Mouse (Mus musculus) midbrain, embryonic 12.5 days (tissue): ENCODE data around the gene Lrrfip2. TPM values are rescaled to one million over a fixed set of nuclear protein-coding genes. Genes with fewer than 3 reads are reported as not detected.

Source experiments
- ATAC-seq: fragments of 200-750 bp; cut with Nextera tagmentation; 2 replicates; pipeline ENCODE4 v1.8.0; 2017; ENCODE audit warnings: low read depth, moderate TSS enrichment, moderate library complexity; ENCODE audit not compliant: low FRiP score
- H3K27ac ChIP-seq: fragments of 300-500 bp; sonication (generic); replicated peaks from 2 replicates; pipeline ENCODE4 v1.5.1; 2016; ENCODE audit warnings: mild to moderate bottlenecking
- H3K27me3 ChIP-seq: fragments of 300-500 bp; sonication (generic); 2 replicates; pipeline ENCODE4 v1.6.1; 2016; ENCODE audit warnings: mild to moderate bottlenecking
- H3K36me3 ChIP-seq: fragments of 300-500 bp; sonication (generic); 2 replicates; pipeline ENCODE4 v1.6.1; 2016
- H3K4me1 ChIP-seq: fragments of 300-500 bp; sonication (generic); 2 replicates; pipeline ENCODE4 v1.6.1; 2016
- H3K4me2 ChIP-seq: fragments of 300-500 bp; sonication (generic); replicated peaks from 2 replicates; pipeline ENCODE4 v1.6.1; 2016; ENCODE audit warnings: mild to moderate bottlenecking, moderate library complexity
- H3K4me3 ChIP-seq: fragments of 300-500 bp; sonication (generic); 2 replicates; pipeline ENCODE4 v1.5.1; 2016; ENCODE audit warnings: mild to moderate bottlenecking
- H3K9ac ChIP-seq: fragments of 300-500 bp; sonication (generic); replicated peaks from 2 replicates; pipeline ENCODE4 v1.6.1; 2016; ENCODE audit warnings: mild to moderate bottlenecking, moderate library complexity
- H3K9me3 ChIP-seq: fragments of 300-500 bp; sonication (generic); 2 replicates; pipeline ENCODE4 v1.6.1; 2016; ENCODE audit warnings: mild to moderate bottlenecking
- WGBS: fragments of 180-500 bp; shearing (Covaris S2); methylation state at CpG from one replicate; pipeline ENCODE4 v1.1.7; 2016; 5-methylcytosine and 5-hydroxymethylcytosine counted together
- polyA plus RNA-seq: library from polyadenylated mRNA; unstranded; fragments of >200 nt; fragmentation: Nextera tagmentation; extraction: Ambion mirVana; gene quantifications from 2 replicates; pipeline ENCODE4 v1.2.1, GENCODE M21; 2016

Lrrfip2 gene
- polyA plus RNA-seq, 1 experiment from 2014 or later: 50.5 TPM

DNA sequence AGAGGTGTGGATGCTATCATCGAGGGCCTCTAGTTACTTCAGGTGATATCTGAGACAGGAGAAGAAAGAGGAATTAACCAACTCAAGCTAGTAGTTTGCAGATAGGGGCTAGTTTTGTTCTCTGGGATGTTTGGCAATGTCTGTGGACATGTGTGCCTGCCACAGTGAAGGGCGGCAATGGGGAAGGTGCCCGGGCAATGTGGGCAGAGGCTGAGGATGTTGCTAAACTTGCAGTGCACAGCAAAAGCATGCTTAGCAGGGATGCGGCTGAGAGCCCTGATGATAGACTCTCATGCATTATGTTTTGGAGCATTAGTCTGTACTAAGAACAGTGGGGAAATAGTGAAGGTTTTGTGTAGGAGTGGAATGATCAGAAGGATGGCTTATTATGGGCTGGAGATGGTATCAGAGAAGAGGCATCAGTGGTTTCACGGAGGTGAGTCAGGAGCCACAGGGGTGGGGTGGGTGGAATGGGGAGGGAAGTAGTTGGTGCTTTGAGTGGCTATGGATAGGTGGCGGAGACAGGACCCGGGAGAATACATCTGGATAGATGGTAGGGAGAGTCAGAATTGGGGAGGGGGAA lies 28.9 kb downstream of the Lrrfip2 start:
- Histone ChIP-seq H3K9ac (no peak overlapping the region), H3K4me3 (no peak overlapping the region), H3K27ac (no peak overlapping the region), H3K36me3 (no peaks in the 10 kb centered on the region), H3K4me1 (no peaks in the 10 kb centered on the region), H3K9me3 (no peaks in the 10 kb centered on the region), H3K27me3 (no peaks in the 10 kb centered on the region), H3K4me2 (no peak overlapping the region)
- ATAC-seq: no peak
- WGBS: 90% methylated on average over 7 of the region's 7 CpGs

DNA sequence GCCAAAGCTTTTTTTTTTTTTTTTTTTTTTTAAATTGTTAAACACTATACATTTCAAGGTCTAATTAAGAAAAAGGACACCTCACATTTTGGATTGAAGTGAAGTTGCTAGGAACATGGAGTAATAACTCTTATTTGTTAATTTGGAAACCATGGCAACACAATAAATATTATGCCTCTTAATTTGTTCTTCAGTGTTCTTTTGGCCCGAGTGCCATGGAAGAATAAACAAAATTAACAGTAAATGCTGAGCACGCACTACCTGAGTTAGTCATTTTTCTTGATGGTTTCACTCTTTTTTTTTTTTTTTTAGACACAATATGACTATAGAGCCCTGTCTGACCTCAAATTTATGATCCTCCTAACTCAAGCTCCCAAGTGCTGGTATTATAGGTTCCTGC lies 30.6 kb downstream of the Lrrfip2 start:
- Histone ChIP-seq H3K27ac (no peak overlapping the region), H3K36me3 (no peaks in the 10 kb centered on the region), H3K4me1 (no peaks in the 10 kb centered on the region), H3K9me3 (no peaks in the 10 kb centered on the region), H3K27me3 (no peaks in the 10 kb centered on the region), H3K9ac (no peak overlapping the region), H3K4me3 (no peak overlapping the region), H3K4me2 (no peak overlapping the region)
- no peak for ATAC-seq
- WGBS: 86% methylated on average over 2 of the region's 2 CpGs

DNA sequence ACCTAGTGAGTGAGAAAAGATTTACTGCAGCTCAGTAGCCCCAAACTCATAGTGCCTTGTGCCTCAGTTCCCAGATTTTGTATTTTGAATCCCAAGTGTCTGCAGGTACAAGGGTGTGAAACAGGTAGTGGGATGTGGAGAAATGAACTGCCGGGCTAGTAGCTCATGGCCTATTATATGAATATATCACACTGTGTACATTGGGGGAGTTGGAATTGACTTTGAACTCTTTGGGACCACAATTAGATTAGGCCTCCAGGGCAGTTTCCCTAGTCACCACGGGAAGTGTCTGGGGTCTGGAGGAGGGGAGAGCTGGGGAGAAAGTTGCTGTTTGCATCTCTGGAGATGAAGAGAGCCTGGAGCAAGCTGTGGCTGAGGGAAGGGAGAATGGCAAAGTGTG lies 31.0 kb downstream of the Lrrfip2 start:
- no peak for ATAC-seq
- no peaks in the 10 kb centered on the region for H3K36me3 ChIP-seq
- no peak overlapping the region for H3K4me3 ChIP-seq
- no peaks in the 10 kb centered on the region for H3K9me3 ChIP-seq
- H3K27me3 ChIP-seq: no peaks in the 10 kb centered on the region
- no peak overlapping the region for H3K27ac ChIP-seq
- H3K9ac ChIP-seq: no peak overlapping the region
- 82% methylated on average over 2 of the region's 2 CpGs for WGBS
- no peaks in the 10 kb centered on the region for H3K4me1 ChIP-seq
- no peak overlapping the region for H3K4me2 ChIP-seq

DNA sequence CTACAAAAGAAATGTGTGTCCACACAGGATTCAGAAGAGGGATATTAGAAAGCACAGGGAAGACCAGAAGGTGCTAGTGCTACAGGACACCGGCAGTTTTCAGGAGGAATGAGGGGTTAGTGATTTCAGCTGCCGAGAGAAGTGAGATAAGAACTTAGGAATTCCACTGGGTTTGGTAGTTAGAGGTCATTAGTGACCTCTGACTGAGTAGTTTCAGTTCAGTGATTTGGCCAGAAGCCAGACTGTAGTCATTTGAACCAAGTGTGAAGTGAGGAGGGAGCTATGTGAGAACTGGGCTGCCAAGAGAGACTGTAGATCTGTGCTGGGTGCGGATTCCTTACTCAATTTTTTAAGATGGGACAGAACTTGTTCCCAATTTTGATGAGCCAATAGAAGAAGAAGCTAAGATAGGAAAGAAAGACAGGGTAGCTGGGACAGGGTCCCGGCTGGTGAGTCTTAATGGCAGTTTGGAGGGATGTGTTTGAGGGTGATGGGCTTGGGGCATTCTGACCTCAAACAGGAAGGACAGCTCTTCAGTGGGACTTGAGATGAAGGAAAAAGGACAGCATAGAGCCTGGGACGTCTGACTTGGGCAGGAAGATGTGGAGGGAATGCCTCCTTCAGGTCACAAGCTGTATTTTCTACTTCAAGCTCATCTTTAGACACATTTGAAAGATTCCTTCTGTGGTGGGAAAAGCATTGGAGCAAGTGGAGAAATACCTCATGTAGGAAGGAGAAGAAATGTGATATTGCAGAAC lies 32.0 kb downstream of the Lrrfip2 start:
- Histone ChIP-seq H3K9me3 (no peaks in the 10 kb centered on the region), H3K4me2 (no peak overlapping the region), H3K4me3 (no peak overlapping the region), H3K4me1 (no peaks in the 10 kb centered on the region), H3K36me3 (no peaks in the 10 kb centered on the region), H3K9ac (no peak overlapping the region), H3K27ac (no peak overlapping the region), H3K27me3 (no peaks in the 10 kb centered on the region)
- 82% methylated on average over 5 of the region's 5 CpGs for WGBS
- no peak for ATAC-seq

DNA sequence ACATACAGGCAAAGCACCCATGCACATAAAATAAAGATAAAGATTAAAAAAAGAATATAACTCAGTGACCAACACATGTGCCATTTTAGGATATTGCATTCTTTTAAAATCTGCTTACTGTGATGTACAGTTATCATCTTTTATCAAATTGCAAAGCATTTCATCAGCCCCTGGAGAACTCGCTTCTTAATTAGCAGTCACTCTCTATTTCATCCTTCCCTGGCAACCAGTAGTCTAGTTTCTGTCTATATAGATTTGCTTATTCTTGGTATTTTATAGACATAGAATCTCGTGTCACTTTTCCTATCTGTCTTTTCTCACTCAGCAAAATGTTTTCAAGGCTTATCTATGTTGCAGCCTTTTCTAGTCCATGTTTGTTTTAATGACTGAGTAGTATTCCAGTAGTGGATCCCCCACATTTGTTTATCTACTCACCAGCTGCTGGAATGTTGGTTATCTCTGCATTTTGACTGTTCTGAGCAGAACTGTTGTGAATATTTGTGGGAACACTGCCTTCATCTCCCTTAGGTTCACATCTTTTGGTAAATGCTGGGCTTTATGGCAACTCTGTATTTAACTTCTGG lies 35.0 kb downstream of the Lrrfip2 start:
- ATAC-seq: no peak
- H3K4me1 ChIP-seq: no peaks in the 10 kb centered on the region
- no peak overlapping the region for H3K4me2 ChIP-seq
- no peaks in the 10 kb centered on the region for H3K36me3 ChIP-seq
- WGBS: 92% methylated on average over 2 of the region's 2 CpGs
- no peak overlapping the region for H3K4me3 ChIP-seq
- H3K27me3 ChIP-seq: no peaks in the 10 kb centered on the region
- H3K27ac ChIP-seq: no peak overlapping the region
- H3K9me3 ChIP-seq: no peaks in the 10 kb centered on the region
- no peak overlapping the region for H3K9ac ChIP-seq

DNA sequence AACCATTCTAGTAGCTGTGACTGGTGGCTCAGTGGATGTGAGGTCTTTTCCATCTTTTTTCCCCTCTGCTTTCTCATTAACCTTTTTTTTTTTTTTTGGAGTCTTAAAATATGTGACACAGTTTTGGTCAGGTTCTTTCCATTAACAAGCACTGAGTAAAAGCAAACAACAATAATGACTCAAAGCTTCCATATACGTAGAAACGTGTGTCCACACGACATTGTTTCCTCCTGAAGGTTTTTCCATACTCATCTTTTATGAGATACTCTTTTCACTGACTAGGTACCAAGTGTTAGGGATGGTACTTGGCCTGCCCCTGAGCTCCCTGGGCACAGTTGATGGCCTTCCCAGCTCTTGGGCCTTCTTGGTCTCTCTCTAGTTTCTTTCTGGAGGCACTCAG lies 35.6 kb downstream of the Lrrfip2 start:
- no peak overlapping the region for H3K4me3 ChIP-seq
- no peaks in the 10 kb centered on the region for H3K27me3 ChIP-seq
- 98% methylated on average over 3 of the region's 3 CpGs for WGBS
- no peaks in the 10 kb centered on the region for H3K9me3 ChIP-seq
- no peak overlapping the region for H3K9ac ChIP-seq
- no peak overlapping the region for H3K27ac ChIP-seq
- no peak overlapping the region for H3K4me2 ChIP-seq
- H3K4me1 ChIP-seq: no peaks in the 10 kb centered on the region
- H3K36me3 ChIP-seq: no peaks in the 10 kb centered on the region
- ATAC-seq: no peak

DNA sequence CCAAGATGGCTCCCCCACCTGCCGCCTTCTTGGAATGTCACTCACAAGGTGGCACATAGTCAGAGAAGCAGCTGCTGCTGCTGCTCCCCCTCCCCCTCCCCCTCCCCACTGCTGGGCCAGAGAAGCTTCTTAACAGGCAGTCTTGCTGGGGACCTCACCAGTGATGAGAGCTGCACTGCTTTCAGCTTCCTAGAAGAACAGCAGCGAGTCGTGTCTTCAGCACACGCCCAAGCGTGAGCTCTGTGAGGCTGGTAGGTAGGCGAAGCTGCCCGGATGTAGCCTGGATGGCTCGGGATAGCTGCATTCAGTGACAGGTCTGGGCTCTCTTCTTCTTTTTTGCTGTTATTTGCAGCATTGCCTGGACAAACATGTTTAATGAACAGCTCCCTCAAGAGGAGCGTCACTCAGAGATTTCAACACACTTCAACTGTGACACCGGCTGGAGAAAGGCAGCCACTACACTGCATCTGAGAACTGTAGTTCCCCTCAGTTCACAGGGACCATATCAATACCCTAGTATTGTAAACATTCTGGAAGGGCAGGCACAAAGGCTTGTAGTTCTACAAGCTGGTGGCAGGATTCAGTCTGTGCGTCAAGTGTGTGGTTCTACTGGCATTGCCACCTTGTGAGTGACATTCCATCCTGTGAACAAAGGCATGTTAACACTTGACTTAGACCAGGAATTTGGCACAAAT lies 38.5 kb downstream of the Lrrfip2 start:
- no peak overlapping the region for H3K4me3 ChIP-seq
- H3K9ac ChIP-seq: no peak overlapping the region
- no peak overlapping the region for H3K27ac ChIP-seq
- H3K4me2 ChIP-seq: no peak overlapping the region
- no peaks in the 10 kb centered on the region for H3K36me3 ChIP-seq
- no peak for ATAC-seq
- H3K27me3 ChIP-seq: no peaks in the 10 kb centered on the region
- no peaks in the 10 kb centered on the region for H3K9me3 ChIP-seq
- no peaks in the 10 kb centered on the region for H3K4me1 ChIP-seq
- 85% methylated on average over 11 of the region's 11 CpGs for WGBS

DNA sequence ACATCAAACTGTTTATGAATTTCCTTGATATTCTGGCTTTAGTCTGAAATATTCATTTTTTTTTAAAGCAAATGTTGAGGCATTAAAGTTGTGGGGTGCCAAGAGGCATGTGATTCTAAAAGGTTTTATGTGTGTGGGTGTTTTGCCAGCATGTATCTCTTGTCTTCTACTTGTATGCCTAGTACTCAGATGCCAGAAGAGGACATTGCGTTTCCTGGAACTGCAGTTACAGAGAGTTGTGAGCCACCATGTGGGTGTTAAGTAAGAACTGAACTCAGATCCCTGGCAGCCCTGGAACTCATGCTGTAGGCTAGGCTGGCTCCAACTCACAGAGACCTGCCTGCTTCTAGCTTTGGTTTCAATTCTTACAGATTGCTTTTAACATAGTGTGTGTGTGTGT lies 42.2 kb downstream of the Lrrfip2 start:
- H3K27me3 ChIP-seq: no peaks in the 10 kb centered on the region
- ATAC-seq: no peak
- no peak overlapping the region for H3K4me2 ChIP-seq
- H3K36me3 ChIP-seq: 0 out of 2 replicates have a peak, but pooled peaks cover 4% of the 10 kb centered on the region
- no peaks in the 10 kb centered on the region for H3K9me3 ChIP-seq
- no peak overlapping the region for H3K27ac ChIP-seq
- WGBS: 86% methylated on average over 1 of the region's 1 CpGs
- H3K4me3 ChIP-seq: no peak overlapping the region
- no peaks in the 10 kb centered on the region for H3K4me1 ChIP-seq
- H3K9ac ChIP-seq: no peak overlapping the region

DNA sequence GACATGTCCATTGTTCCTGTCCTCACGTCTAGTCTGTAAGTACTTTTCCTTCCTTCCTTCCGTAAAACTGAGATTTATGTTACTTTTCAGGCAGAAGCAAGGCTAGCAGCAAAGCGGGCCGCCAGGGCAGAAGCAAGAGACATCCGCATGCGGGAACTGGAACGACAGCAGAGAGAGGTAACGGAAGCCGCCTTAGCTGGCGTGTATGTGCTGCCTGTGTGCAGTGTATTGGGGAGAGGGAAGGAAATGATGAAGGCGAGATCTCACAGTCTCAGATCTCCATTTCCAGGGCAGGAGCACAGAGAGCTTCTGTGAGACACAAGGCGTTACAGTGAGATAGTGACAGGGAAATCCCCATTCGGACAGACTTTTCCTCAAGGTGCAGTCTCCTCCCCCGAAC lies 43.8 kb downstream of the Lrrfip2 start:
- 0 out of 2 replicates have a peak, but pooled peaks cover 4% of the 10 kb centered on the region for H3K36me3 ChIP-seq
- no peak overlapping the region for H3K27ac ChIP-seq
- 91% methylated on average over 14 of the region's 14 CpGs for WGBS
- no peaks in the 10 kb centered on the region for H3K27me3 ChIP-seq
- no peak for ATAC-seq
- no peak overlapping the region for H3K4me2 ChIP-seq
- no peaks in the 10 kb centered on the region for H3K4me1 ChIP-seq
- H3K9me3 ChIP-seq: no peaks in the 10 kb centered on the region
- H3K4me3 ChIP-seq: no peak overlapping the region
- H3K9ac ChIP-seq: no peak overlapping the region

DNA sequence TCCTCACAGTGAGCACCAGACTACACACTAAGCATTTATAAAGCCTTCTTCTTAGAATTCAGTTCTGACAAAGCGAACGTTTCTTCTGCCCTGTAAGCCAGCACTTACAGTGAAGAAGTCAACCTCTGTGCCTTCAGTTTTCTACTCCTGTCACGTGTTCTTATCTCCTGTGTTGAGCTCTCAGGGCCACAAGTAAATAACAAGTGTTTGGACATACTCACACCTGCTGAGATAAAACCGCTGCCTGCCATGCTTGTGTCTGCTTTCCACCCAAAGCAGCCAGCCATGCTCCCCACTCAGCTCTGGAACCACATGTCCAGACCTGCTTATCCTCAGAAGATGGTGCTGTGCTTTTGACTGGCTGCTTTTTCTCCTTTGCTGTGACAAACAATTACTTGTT lies 49.2 kb downstream of the Lrrfip2 start:
- Histone ChIP-seq H3K4me2 (no peak overlapping the region), H3K27me3 (no peaks in the 10 kb centered on the region), H3K4me1 (no peaks in the 10 kb centered on the region), H3K9ac (no peak overlapping the region), H3K9me3 (no peaks in the 10 kb centered on the region), H3K36me3 (0 out of 2 replicates have a peak, but pooled peaks cover 4% of the 10 kb centered on the region), H3K4me3 (no peak overlapping the region), H3K27ac (no peak overlapping the region)
- ATAC-seq: no peak
- WGBS: 62% methylated on average over 4 of the region's 4 CpGs

DNA sequence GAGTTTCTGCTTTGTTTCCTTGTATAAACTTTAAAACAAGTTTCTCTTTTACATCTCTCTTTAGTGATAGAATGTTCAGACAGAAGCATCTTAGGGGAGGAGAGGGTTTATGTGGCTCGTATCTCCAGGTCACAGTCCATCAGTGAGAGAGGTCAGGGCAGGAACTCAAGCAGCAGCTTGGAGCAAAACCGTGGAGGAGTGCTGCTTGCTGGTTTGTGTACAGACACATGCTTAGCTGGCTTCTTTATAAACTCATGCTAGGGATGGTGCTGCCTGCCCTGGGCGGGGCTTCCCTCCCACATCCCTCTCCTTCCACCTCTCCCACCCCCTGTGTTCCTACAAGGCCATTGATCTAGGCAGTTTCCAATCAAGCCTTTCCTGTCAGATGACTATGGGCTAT lies 53.0 kb downstream of the Lrrfip2 start:
- Histone ChIP-seq H3K4me1 (no peaks in the 10 kb centered on the region), H3K9me3 (no peaks in the 10 kb centered on the region), H3K27ac (no peak overlapping the region), H3K9ac (no peak overlapping the region), H3K4me3 (no peak overlapping the region), H3K36me3 (no peaks in the 10 kb centered on the region), H3K4me2 (no peak overlapping the region), H3K27me3 (no peaks in the 10 kb centered on the region)
- ATAC-seq: no peak
- 57% methylated on average over 3 of the region's 3 CpGs for WGBS

DNA sequence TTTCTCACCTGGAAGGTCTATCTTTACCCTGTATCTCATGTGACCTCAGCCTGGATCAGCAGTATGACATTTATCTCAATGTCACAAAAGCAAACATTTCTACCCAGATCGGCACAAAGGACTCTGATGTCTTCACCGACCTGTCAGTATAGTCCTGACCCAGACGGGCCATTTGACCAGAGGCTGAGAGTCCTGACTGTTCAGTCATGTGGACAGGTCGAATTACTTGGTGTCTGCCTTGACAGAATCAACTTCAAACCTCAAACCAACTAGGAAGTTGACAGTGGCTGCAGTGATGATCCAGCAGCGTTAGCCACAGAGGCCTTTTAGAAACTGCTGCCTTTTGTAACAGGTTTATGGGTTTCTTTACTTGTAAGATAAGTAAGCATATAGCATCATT lies 56.7 kb downstream of the Lrrfip2 start:
- no peak for ATAC-seq
- Histone ChIP-seq H3K4me2 (no peak overlapping the region), H3K9ac (no peak overlapping the region), H3K27me3 (no peaks in the 10 kb centered on the region), H3K36me3 (no peaks in the 10 kb centered on the region), H3K4me3 (no peak overlapping the region), H3K27ac (no peak overlapping the region), H3K9me3 (no peaks in the 10 kb centered on the region), H3K4me1 (no peaks in the 10 kb centered on the region)
- 77% methylated on average over 5 of the region's 5 CpGs for WGBS
